Mouse (Mus musculus): Measurements from ENCODE around the gene Aff3.

The Aff3 gene

DNA sequence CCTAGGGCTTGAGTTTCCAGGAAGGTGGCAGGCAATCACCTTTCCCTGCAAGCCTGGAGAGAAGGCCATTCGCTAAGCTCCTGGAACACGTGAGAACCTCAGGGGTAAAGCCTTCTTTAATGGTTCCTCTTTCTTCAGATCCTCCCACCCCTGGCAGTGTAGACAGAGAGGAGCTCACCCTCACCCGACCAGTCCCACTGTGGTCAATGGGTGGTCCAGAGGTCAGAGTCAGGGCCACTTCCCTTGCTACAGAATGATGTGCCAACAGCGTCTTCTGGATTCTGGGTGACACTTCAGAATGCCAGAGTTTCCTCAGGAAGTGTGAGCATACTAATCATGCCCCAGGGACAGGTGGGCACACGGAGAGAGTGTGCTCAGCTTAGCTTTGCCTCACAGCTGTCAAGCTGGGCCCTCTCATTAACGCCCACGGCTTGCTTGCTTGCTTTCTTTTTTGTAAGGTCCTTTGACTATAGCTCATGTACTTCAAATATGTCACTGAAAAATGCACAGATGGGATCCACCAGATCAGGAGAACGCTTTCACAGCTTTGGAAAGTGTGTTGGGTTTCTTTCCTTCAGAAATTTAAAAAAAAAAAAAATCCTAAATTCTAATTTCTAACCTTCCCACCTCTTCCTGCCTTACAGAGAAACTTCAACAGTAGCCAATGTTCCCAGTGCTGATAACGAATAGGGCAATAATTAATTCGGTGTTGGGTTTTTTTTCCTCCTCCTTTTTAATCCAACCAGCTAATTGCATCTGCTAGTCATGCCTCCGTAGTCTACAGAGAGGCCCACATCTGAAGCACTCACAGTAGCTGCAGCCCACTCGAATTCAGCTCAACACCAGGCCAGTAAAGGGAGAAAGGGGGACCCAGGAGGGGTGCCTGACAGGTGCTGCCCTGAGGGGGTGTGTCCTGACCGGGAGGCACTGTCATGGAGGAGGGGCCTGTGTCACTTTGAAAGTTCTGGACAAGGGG lies 235.8 kb downstream of the Aff3 start:
- DNase-seq, result no peak

DNA sequence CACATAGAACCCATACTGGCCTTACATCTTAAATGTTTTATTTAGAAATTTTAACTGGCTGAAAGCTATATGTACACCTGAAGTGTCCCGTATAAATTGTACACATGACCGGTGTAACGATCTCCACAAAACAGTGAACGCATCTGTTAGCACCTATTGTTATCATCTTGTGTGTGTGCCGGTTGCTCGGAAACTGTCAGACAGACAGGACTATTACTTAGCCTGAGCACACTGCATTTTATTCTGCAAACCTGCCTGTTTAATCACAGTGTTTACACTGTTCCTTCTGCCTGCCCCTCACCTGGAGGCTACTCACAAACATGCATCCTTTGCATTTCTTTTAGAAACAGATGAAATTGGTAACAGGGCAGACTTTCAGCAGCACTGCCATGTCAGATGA lies 241.8 kb downstream of the Aff3 start:
- no peak for DNase-seq

GRCm38 (mm10) chr1:38419331-38419730 lies 245.4 kb downstream of the Aff3 start:
- DNase-seq, result no peak

GRCm38 (mm10) chr1:38418181-38419032 lies 246.3 kb downstream of the Aff3 start:
- DNase-seq, result no peak

DNA sequence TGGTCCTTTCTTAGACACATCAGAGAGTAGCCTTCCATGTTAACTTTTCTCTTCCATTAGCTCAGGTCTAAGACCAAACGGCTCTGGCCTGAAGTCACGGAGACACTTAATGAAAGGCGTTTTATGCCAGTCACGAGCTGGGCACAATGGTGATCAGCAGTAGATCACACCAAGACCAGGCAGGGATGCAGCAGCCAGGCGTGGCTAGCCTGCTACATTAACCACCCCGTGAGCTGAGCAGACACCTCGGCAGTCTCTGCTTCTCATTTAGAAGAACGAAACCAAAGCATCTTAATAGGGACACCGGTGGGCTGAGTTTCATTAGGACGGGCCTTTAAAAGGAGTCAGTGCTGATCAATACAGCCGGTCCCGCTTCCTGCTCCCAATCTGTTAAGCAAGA lies 247.6 kb downstream of the Aff3 start:
- DNase-seq, result no peak

DNA sequence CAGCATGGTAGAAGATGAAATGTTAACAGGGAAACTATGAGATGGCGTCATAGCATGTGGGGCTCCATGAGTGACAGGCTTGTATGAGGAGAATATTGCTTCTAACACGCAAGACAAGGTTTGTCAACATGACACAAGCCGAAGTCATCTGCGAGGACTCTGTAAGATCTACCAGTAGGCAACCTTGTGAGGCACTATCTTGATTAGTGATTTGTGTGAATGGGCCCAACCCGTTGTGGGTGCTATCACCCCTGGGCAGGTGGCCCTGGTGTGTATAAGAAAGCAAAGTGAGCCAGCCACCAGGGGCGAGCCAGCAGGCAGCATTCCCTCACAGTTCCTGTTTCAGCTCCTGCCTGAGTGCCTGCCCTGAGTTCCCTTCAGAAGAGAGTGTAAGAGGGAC lies 249.2 kb downstream of the Aff3 start:
- no peak for DNase-seq

GRCm38 (mm10) chr1:38411106-38411505 lies 253.6 kb downstream of the Aff3 start:
- DNase-seq, result no peak

DNA sequence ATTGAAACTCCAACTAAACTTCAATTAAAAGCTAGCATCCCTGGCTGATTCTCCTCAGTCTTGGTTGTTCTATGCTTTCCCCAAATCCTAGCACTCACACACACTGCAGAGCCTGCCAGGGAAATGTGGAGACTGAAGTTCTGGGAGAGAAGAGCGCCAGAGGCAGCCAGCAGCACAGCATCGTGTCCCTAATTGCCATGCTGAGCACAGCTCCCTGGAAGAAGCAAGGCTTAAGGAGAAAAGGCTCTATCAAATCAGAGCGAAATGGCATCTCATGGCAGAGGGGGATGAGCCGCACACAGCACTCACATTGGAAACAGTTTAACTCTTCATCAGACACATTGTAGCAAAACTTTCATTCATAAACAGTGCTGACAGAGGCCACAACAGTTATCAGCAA lies 254.3 kb downstream of the Aff3 start:
- DNase-seq, result no peak

- DNase-seq, result no peak
Observed at GRCm38 (mm10) chr1:38408241-38408640, 256.5 kb downstream of the Aff3 start.

- DNase-seq, result no peak
Observed at GRCm38 (mm10) chr1:38403781-38404180, 261.0 kb downstream of the Aff3 start.

- no peak for DNase-seq
Observed at GRCm38 (mm10) chr1:38401856-38402255, 262.9 kb downstream of the Aff3 start.

GRCm38 (mm10) chr1:38399269-38399668 lies 265.5 kb downstream of the Aff3 start:
- no peak for DNase-seq

- DNase-seq, result no peak
Observed at GRCm38 (mm10) chr1:38398566-38398965, 266.2 kb downstream of the Aff3 start.

DNA sequence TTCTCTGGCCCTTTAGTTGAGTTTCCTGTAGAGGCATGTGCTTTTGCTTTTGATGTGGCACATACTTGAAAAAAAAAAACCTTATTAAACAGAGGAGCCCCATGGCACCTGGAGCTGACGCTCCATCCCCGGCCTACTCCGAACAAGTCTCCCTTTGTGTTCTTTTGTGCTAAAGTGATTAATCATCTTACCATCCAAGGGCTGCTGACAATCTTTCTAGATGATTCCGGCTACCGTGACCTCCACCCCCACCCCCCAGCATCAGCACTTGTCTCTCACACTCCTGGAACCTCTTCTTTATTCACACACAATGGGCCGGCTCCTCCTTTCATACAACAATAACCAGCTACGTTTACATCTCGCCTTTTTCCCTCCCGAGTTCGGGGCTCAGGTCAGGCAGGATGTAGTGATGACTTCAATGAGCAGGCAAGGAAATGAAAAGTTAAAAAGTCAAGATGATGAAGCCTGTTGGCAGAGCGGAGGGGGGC lies 269.5 kb downstream of the Aff3 start:
- DNase-seq, result no peak

- DNase-seq, result no peak
Observed at GRCm38 (mm10) chr1:38394493-38394892, 270.3 kb downstream of the Aff3 start.

GRCm38 (mm10) chr1:38393516-38393915 lies 271.2 kb downstream of the Aff3 start:
- DNase-seq, result no peak

- peak; percentile 21 to 64 for DNase-seq
Observed at GRCm38 (mm10) chr1:38392928-38393327, 271.8 kb downstream of the Aff3 start.

GRCm38 (mm10) chr1:38390886-38391249 lies 273.9 kb downstream of the Aff3 start:
- DNase-seq, result no peak

- no peak for DNase-seq
Observed at GRCm38 (mm10) chr1:38390235-38390885, 274.4 kb downstream of the Aff3 start.

GRCm38 (mm10) chr1:38389576-38389975 lies 275.2 kb downstream of the Aff3 start:
- DNase-seq, result no peak

GRCm38 (mm10) chr1:38388466-38388865 lies 276.3 kb downstream of the Aff3 start:
- DNase-seq, result no peak

DNA sequence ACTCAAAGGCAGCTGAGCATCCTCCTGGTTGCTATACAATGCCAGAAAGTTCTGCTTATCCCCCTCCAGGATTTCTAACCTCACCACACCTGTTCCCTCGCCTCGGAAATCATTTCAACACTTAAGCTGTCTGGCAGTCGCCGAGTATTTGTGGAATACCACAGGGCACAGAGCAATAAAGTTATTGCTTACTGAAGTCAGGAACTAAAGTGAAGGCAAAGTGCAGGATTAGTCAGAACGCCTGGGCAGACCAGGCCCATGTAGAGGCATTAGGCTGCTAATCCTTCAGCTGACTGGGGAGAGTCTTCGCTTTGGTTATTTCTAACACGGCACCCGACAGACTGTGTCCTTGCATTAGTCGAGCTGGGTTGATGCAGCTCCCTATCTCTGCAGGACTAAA lies 277.3 kb downstream of the Aff3 start:
- DNase-seq, result no peak
